Mouse (Mus musculus) adrenal gland, adult 8-10 months (tissue): ENCODE measurements around the gene Dennd4b. TPM values are rescaled to one million over a fixed set of nuclear protein-coding genes. Genes with fewer than 3 reads are reported as not detected.
"Not testable (repeated sequence)": the region's sequence is repeated elsewhere in the genome, so short reads cannot be mapped to it uniquely, and the experiment has no call there.

Experiments used
- DNase-seq: peaks from one replicate; pipeline ENCODE4 v3.0.0; 2022
- total RNA-seq, 4 experiments: library from RNA; stranded (reverse); gene quantifications; 2 replicates each; pipeline ENCODE4 v1.2.4; 2022

Dennd4b gene
- 10 to 100 TPM in 3 of 4 experiments, 1 to 10 TPM in 1; 9.2 to 14.5 (median 12.8) TPM for total RNA-seq

GRCm38 (mm10) chr3:90265034-90265931, at the start of gene Dennd4b:
Gene Dennd4b, plus strand, starts transcription at chr3:90265185.
- peak; percentile 85 for DNase-seq

GRCm38 (mm10) chr3:90215825-90216380, 49.1 kb upstream of the Dennd4b start:
- DNase-seq, result no peak

- DNase-seq, result peak; percentile 42
These were observed 44.9 kb upstream of the Dennd4b start for GRCm38 (mm10) chr3:90220088-90220487.

- DNase-seq, result peak; percentile 81
These were observed 44.4 kb upstream of the Dennd4b start for GRCm38 (mm10) chr3:90220531-90220951.

- no peak for DNase-seq
These were observed 43.9 kb upstream of the Dennd4b start for GRCm38 (mm10) chr3:90221123-90221522.

- no peak for DNase-seq
These were observed 42.5 kb upstream of the Dennd4b start for GRCm38 (mm10) chr3:90222455-90222854.

- no peak for DNase-seq
These were observed 42.0 kb upstream of the Dennd4b start for GRCm38 (mm10) chr3:90222941-90223340.

- no peak for DNase-seq
These were observed 40.7 kb upstream of the Dennd4b start for GRCm38 (mm10) chr3:90224331-90224730.

GRCm38 (mm10) chr3:90231075-90231474, 33.9 kb upstream of the Dennd4b start:
- no peak for DNase-seq

- DNase-seq, result peak; percentile 94
These were observed 33.3 kb upstream of the Dennd4b start, which contains the start of gene Jtb for GRCm38 (mm10) chr3:90231507-90232333. Gene Jtb, plus strand, starts transcription at chr3:90231597.

- no peak for DNase-seq
These were observed 23.7 kb upstream of the Dennd4b start for GRCm38 (mm10) chr3:90241251-90241650.

- no peak for DNase-seq
These were observed 23.2 kb upstream of the Dennd4b start for GRCm38 (mm10) chr3:90241669-90242358.

GRCm38 (mm10) chr3:90242984-90243775, 21.8 kb upstream of the Dennd4b start, which contains the start of gene Creb3l4:
Gene Creb3l4, minus strand, starts transcription at chr3:90243512.
- DNase-seq, result no peak

GRCm38 (mm10) chr3:90245406-90245805, 19.6 kb upstream of the Dennd4b start:
- no peak for DNase-seq

GRCm38 (mm10) chr3:90247630-90247959, 17.4 kb upstream of the Dennd4b start:
- no peak for DNase-seq

GRCm38 (mm10) chr3:90247960-90248745, 16.8 kb upstream of the Dennd4b start, which contains the start of gene Slc39a1:
Gene Slc39a1, plus strand, starts transcription at chr3:90248172.
- DNase-seq, result peak; percentile 92

- peak; percentile 51 for DNase-seq
These were observed 16.3 kb upstream of the Dennd4b start for GRCm38 (mm10) chr3:90248746-90249100.

- DNase-seq, result no peak
These were observed 14.2 kb upstream of the Dennd4b start for GRCm38 (mm10) chr3:90250791-90251190.

GRCm38 (mm10) chr3:90251731-90252226, 13.2 kb upstream of the Dennd4b start:
- not testable (repeated sequence) for DNase-seq

- not testable (repeated sequence) for DNase-seq
These were observed 12.3 kb upstream of the Dennd4b start for GRCm38 (mm10) chr3:90252659-90253058.
